8 mouse cellular contexts compared by ENCODE assay signal in genomic region chr8:83458222-83458621, GRCm38 (mm10). TPM values are rescaled to one million over a fixed set of nuclear protein-coding genes. Genes with fewer than 3 reads are reported as not detected.
A peak's percentile ranks its signal among the peaks of the same experiment; 100 is the strongest.
DNase-seq lines count a peak whose midpoint lies in the region; ATAC-seq and TF ChIP-seq lines count a peak whose summit lies in the region.

Scoc (minus strand) TSS chr8:83458391.

- H3K4me2 ChIP-seq in limb, embryonic 11.5 days (ENCODE audit: low read depth, severe bottlenecking), result no peak within 1 kb of the TSS
- no peak within 1 kb of the TSS for H3K4me2 ChIP-seq in myocyte (ENCODE audit: low read depth)

- 82% methylated on average over 14 of the region's 14 CpGs for WGBS in limb, embryonic 11.5 days
- 91% methylated on average over 14 of the region's 14 CpGs for WGBS in thymus, adult 2 months

- peak; percentile 1 for DNase-seq in thymus, postnatal 0 days (ENCODE audit: low spot score)
- DNase-seq in thymus, postnatal 25 days, result no peak
- DNase-seq in gastrocnemius, postnatal 10 days, result no peak
- no peak for DNase-seq in limb, embryonic 11.5 days (ENCODE audit: low spot score)
- DNase-seq in thymus, adult 2 months, result no peak
- DNase-seq in frontal cortex, postnatal 14 days (ENCODE audit: low spot score in 2 of 2), result no peak

- H3K27ac ChIP-seq in limb, embryonic 11.5 days (replicated peaks; ENCODE audit: low read depth, low read length), result no peak within 1 kb of the TSS
- H3K27ac ChIP-seq in thymus, adult 2 months (ENCODE audit: control insufficient read depth, insufficient read depth, low read length), result no peak within 1 kb of the TSS

- no peaks in the 10 kb centered on the region for H3K79me2 ChIP-seq in myocyte (ENCODE audit: control insufficient read depth, insufficient read depth)

- no peak within 1 kb of the TSS for H3K9ac ChIP-seq in limb, embryonic 11.5 days (ENCODE audit: low read length)

- no peaks in the 10 kb centered on the region for H3K36me3 ChIP-seq in limb, embryonic 11.5 days (ENCODE audit: control insufficient read depth, insufficient read depth, low read length)
- no peaks in the 10 kb centered on the region for H3K36me3 ChIP-seq in myocyte (ENCODE audit: control insufficient read depth, insufficient read depth)
- H3K36me3 ChIP-seq in thymus, adult 2 months (ENCODE audit: control insufficient read depth, insufficient read depth, low read length), result no peaks in the 10 kb centered on the region

- ATAC-seq in inflammation-experienced regulatory T-cells, adult 6 months, result no peak
- ATAC-seq in limb, embryonic 11.5 days (ENCODE audit: insufficient number of reproducible peaks, low FRiP score, low TSS enrichment, low read depth), result no peak

- H3ac ChIP-seq in myocyte (ENCODE audit: control insufficient read depth, insufficient read length), result no peak within 1 kb of the TSS

- no peaks in the 10 kb centered on the region for H3K27me3 ChIP-seq in limb, embryonic 11.5 days (ENCODE audit: control insufficient read depth, insufficient read depth, low read length)
- peaks cover 4% of the 10 kb centered on the region for H3K27me3 ChIP-seq in myocyte (ENCODE audit: control insufficient read depth, insufficient read depth, insufficient read length)
- H3K27me3 ChIP-seq in thymus, adult 2 months (ENCODE audit: control insufficient read depth, insufficient read depth, low read length), result no peaks in the 10 kb centered on the region

- no peaks in the 10 kb centered on the region for H3K9me3 ChIP-seq in limb, embryonic 11.5 days (ENCODE audit: control insufficient read depth, low read length)

- no peak for TF ChIP-seq POLR2A in myocyte (IDR thresholded peaks at IDR 0.05; ENCODE audit: insufficient read length, low read depth)
- TF ChIP-seq POLR2A in thymus, adult 2 months (IDR thresholded peaks at IDR 0.05; ENCODE audit: control insufficient read depth, extremely low read depth, insufficient read depth, low read length, poor library complexity), result no peak

- H3K4me1 ChIP-seq in limb, embryonic 11.5 days (ENCODE audit: control insufficient read depth, insufficient read depth, low read length), result no peaks in the 10 kb centered on the region
- H3K4me1 ChIP-seq in thymus, adult 2 months (replicated peaks; ENCODE audit: control insufficient read depth, insufficient read depth, low read length), result no peaks in the 10 kb centered on the region

- TF ChIP-seq CTCF in thymus, adult 2 months (IDR thresholded peaks at IDR 0.05; ENCODE audit: borderline replicate concordance, control insufficient read depth, extremely low read depth, insufficient read depth, low read length, poor library complexity), result no peak

- no peak within 1 kb of the TSS for H3K4me3 ChIP-seq in limb, embryonic 11.5 days (ENCODE audit: low read depth, low read length)
- H3K4me3 ChIP-seq in myocyte, result no peak within 1 kb of the TSS
- H3K4me3 ChIP-seq in thymus, adult 2 months (ENCODE audit: control insufficient read depth, insufficient read depth, low read length), result no peak within 1 kb of the TSS

TF ChIP-seq in myocyte, 11 proteins besides CTCF, POLR2A, EP300 and RAD21:
- TF ChIP-seq USF1 (IDR thresholded peaks at IDR 0.05; ENCODE audit: low read depth) (no peak), MYOG (IDR thresholded peaks at IDR 0.05; ENCODE audit: control insufficient read depth in 1 of 3, insufficient read depth in 1 of 3, insufficient read length in 2 of 3, low read depth in 2 of 3) (no peak), MYOD1 (IDR thresholded peaks at IDR 0.05; ENCODE audit: control insufficient read depth in 1 of 3, insufficient read length in 2 of 3, low read depth in 2 of 3) (no peak), E2F4 (IDR thresholded peaks at IDR 0.05; ENCODE audit: insufficient read depth) (no peak), CEBPB (IDR thresholded peaks at IDR 0.05; ENCODE audit: insufficient read depth, poor library complexity, severe bottlenecking) (no peak), TCF12 (IDR thresholded peaks at IDR 0.05; ENCODE audit: insufficient read depth, poor library complexity, severe bottlenecking) (no peak), MAX (IDR thresholded peaks at IDR 0.05; ENCODE audit: low read depth) (no peak), SRF (IDR thresholded peaks at IDR 0.05; ENCODE audit: control insufficient read depth, insufficient read length, low read depth) (no peak), TCF3 (IDR thresholded peaks at IDR 0.05; ENCODE audit: insufficient read length, low read depth) (no peak), REST (IDR thresholded peaks at IDR 0.05; ENCODE audit: insufficient read depth, insufficient read length) (no peak), POLR2AphosphoS2 (IDR thresholded peaks at IDR 0.05; ENCODE audit: insufficient read length, low read depth) (no peak)

RNA-seq across cellular contexts. Expression of gene Scoc, which starts in this region (rescaled TPM):
- 69.1 and 77.9 TPM in 2 replicates for polyA plus RNA-seq in thymus, postnatal 0 days (2015; fragmentation: Nextera tagmentation; extraction: Ambion mirVana)
- total RNA-seq in gastrocnemius, postnatal 10 days (2021), result 10 to 100 TPM; 42.5 to 47.1 TPM
- polyA plus RNA-seq in inflammation-experienced regulatory T-cells, adult 6 months (2017; shearing (Covaris generic)), result 10 to 100 TPM; 26.8 to 34.5 (median 30.6) TPM
- 117 and 124 TPM in 2 replicates for polyA plus RNA-seq in limb, embryonic 11.5 days (2014; fragmentation: Nextera tagmentation; extraction: Ambion mirVana)
- 22.4 TPM for polyA plus RNA-seq in myocyte (2012; fragmentation: generic; extraction: Trizol)
- polyA plus RNA-seq in thymus, adult 2 months (2012; rRNA removed), result 6.9 and 9.1 TPM in 2 replicates
